Mouse (Mus musculus) erythroblast, adult 5-6 weeks (primary cell): ENCODE data around the gene Slc29a4. TPM values are rescaled to one million over a fixed set of nuclear protein-coding genes. Genes with fewer than 3 reads are reported as not detected.

ENCODE experiments used
- ATAC-seq: replicated peaks from 2 replicates; pipeline ENCODE4 v1.8.0; 2016; ENCODE audit warnings: moderate number of reproducible peaks, mild to moderate bottlenecking, moderate TSS enrichment, inconsistent platforms; ENCODE audit not compliant: poor library complexity, low FRiP score, severe bottlenecking
- total RNA-seq, 2 experiments: library from RNA; stranded (forward) in 1 of 2; stranded (reverse) in 1 of 2; fragments of 150-400 nt in 1 of 2; fragments of 200-764, 138-1000 nt in 1 of 2; gene quantifications; 2 replicates each; pipeline versions ENCODE4 v1.2.3 to v1.2.4; 2015 to 2017; ENCODE audit warnings: low replicate concordance in 2 of 2

Slc29a4 gene
- total RNA-seq, 2 experiments from 2014 or later = not detected

DNA sequence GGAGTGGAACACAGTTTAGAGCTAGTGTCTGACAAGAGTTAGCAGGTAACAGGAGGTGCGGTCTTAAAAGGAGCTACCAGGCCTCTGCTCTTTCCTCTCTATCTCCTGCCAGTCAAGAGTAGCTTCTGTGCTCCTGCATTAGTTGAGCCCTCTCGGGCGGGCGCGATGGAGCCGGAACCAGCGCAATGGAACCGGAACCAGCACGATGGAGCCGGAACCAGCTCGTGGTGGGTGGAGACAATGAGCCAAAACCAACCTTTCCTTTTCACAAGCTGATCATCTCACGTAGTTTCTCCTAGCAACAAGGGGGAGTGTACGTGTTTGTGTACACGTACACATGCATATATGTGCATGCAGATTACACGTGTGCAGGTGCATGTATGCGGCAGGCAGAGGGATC is 36.0 kb downstream of the Slc29a4 start:
- no peak for ATAC-seq

- no peak for ATAC-seq
Observed at GRCm38 (mm10) chr5:142730295-142730694, 38.0 kb downstream of the Slc29a4 start.

- no peak for ATAC-seq
Observed at GRCm38 (mm10) chr5:142731916-142732315, 39.6 kb downstream of the Slc29a4 start.

DNA sequence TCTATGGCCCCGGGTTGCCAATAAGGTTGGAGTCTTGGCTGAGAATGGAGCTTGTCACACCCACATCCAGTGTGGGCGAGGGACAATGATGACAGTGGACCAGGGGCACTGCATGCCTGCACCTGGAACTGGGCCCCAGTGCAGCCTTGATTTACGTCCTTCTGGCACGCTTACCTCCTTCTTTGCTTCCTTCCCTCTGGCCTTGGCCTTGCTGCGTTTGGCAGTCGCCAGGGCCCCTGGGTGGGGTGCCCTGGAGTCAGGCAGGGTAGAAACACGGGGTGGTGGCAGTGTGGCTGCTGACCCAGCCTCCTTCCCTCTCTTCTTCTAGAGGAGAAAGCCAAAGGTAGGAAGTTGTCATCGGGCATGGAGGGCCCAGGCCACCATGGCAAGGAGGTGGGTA is 47.6 kb downstream of the Slc29a4 start:
- no peak for ATAC-seq

- no peak for ATAC-seq
Observed at GRCm38 (mm10) chr5:142747026-142747629, 54.8 kb downstream of the Slc29a4 start.

DNA sequence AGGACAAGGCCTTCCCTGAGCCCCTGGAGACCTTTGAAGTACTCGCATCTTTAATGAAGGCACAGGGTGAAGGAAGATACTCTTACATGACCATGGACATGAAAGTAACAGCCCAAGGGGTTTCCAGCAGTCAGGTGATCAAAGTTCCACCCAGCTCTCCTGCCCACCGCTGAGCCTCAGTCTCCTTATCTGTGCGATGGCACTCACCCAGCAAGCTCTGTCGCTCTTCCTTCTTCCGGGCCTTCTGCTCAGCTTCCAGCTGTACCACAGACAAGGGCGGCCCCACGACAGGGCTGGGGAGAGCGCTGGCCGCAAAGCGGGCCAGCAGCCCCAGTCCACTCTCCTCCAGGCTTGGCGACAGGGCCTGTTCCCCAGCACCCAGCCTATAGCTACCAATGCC is 57.9 kb downstream of the Slc29a4 start:
- ATAC-seq = no peak

DNA sequence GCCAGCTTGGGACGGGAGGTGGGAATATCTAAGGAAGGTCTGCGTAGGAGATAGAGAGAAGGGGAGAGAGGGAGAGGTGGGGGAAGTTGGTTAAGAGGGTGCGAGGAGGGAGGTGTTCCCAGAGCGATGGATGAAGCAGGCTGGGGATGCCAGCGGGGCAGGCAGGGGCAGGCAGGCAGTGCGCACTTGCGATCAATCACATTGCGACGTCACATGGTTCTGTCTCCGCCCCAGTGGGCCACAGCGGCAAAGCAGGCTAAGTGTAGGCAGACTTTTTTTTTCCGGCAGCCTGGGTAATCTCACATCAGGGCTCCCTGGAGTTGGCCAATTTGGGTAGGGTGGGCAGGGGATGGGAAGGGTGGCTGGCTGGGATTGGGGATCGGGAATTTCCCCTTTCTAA is 59.9 kb downstream of the Slc29a4 start:
- no peak for ATAC-seq

GRCm38 (mm10) chr5:142759786-142760185 is 67.5 kb downstream of the Slc29a4 start:
- no peak for ATAC-seq

DNA sequence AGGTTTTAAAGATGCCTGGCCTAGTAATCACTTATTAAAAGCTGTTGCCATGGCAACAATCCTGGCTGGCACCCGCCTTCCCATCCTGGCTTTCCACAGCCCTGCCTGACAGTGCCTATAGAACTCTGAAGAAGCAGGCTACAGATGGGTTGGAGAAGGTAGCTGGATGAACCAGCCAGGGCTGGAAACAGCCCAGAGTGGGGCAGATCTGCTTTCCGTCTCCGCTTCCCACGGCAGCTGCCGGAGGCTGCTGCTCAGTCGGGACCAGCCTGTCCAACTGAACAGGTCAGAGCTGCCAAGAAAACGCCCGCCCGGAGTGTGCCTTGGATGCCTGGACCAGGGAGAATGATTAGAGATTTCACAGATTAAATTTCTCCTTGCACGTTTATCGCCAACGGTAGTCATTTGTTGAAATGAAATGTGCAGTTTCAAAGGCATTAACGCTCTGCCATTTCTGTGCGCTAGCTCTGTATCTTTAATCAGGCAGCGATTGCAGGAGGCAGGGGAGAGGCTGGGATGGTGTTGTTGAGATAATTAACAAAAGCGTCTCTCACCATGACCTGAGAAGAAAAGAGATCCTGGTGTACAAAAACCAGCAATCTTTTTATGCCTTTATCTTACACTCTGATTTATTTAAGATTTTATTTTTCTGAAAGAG is 69.1 kb downstream of the Slc29a4 start:
- no peak for ATAC-seq

GRCm38 (mm10) chr5:142762082-142762807 is 69.9 kb downstream of the Slc29a4 start:
- no peak for ATAC-seq

GRCm38 (mm10) chr5:142764306-142764705 is 72.0 kb downstream of the Slc29a4 start:
- no peak for ATAC-seq

GRCm38 (mm10) chr5:142764889-142765288 is 72.6 kb downstream of the Slc29a4 start:
- no peak for ATAC-seq

DNA sequence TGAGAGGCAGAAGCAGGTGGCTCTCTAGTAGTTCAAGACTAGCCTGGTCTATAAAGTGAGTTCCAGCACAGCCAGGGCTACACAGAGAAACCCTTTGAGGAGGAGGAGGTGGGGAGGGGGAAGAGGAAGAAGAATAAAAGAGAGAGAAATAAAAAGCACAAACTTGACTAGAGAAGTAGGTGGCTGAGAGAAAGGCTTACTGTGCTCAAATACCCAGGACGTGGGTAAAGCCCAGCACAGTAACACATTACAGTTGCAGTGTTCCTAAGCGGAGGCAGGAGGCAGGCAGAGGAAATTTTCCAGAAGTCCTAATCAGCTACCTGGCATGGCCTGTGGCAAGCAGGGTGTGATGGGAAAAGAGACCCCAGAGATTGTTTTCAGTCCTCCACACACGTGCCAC is 74.4 kb downstream of the Slc29a4 start:
- ATAC-seq = no peak

GRCm38 (mm10) chr5:142767937-142768336 is 75.6 kb downstream of the Slc29a4 start:
- no peak for ATAC-seq

- ATAC-seq = no peak
Observed at GRCm38 (mm10) chr5:142768352-142769267, 76.3 kb downstream of the Slc29a4 start.

GRCm38 (mm10) chr5:142769641-142770040 is 77.3 kb downstream of the Slc29a4 start:
- ATAC-seq = no peak

GRCm38 (mm10) chr5:142771034-142771433 is 78.7 kb downstream of the Slc29a4 start:
- ATAC-seq = no peak

DNA sequence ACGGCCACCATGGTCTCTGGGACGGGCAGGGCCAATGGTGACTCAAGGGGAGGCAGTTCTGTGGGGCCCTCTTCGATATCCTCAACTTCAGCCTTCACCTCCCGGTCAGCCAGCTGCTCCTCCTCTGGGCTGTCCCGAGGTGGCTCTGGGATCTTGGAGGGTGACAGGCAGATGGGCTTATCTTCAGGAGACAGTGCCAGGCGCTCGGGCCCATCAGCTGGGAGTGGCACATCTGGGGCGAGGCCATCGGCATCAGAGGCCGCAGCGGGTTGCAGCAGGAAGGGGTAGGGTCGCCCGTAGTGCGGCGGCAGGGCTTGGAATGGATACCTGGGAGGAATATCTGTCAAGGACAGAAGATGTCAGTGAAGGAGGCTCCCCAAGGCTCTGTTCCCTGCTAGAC is 79.7 kb downstream of the Slc29a4 start:
- ATAC-seq = peak; percentile 92
